Mouse (Mus musculus) retina, postnatal 1 day (tissue): Measurements from ENCODE around the gene Cdh24.

Experiments used
- DNase-seq: peaks from one replicate; pipeline ENCODE4 v3.0.0-alpha.2; 2012

Cdh24 gene

DNA sequence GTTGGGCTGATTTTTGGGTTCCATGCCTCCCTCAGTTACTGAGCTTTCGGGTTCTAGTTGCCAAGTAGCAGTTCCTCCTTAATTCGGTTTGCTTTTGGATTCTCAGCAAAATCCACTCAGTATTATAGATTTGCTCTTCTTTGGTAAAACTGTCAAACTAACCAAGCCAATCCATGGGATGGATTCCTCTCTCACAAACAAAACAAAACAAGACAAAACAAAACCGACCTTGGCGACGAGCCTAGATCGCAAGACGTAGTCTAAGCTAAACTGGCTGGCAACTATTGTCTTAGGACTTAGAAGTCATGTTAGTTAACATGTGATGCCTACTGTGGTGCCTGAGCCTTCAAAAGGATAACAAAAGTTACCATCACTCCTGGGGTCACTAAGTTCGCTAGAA, 37.5 kb downstream of the Cdh24 start:
- no peak for DNase-seq

DNA sequence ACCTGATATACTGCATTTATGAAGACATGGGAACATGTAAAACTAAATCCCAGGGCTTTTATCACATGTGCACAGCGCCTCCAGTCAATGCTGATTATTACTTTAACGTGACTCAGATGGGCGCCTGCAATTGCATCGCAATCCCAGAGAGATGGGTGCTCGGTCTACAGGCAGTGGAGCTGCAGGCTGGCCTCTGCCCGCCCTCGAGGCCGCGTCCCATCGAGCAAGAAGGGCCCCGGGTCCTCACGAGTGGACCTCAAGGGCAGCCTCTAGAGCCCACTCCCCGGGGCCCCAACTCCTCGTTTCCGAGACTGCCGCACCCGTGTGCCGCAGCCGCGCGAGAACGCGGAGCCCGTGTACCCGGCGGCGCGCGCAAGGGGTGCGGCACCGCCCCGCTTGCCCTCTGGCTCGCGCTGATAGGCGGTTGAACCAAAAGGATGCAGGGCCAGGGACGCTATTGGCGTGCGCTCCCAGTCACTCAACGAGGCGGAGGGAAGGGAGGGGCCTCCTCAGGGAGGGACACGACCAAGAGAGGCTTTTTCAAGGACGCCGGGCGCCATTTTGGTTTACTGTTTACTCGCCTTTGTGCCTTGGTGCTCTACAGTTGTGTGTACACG, 38.0 kb downstream of the Cdh24 start:
- peak; percentile 99 for DNase-seq

DNA sequence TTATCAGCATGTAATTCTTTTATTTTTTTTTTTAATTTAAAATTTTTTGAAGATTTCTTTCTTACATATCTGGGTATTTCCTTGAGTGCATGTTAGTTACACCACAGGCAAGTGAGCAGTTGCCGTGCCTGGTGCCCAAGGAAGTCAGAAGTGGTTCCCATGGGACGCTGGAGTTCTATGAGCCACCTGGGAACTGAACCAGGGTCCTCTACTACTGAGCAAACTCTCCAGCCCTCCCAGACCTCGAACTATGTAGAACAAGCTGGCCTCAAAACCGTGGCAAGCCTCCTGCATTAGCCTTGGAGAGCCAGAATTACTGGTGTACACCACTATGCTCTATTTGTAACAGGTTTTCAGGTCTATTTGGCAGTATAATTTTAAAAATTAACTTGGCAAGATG, 38.6 kb downstream of the Cdh24 start:
- no peak for DNase-seq

DNA sequence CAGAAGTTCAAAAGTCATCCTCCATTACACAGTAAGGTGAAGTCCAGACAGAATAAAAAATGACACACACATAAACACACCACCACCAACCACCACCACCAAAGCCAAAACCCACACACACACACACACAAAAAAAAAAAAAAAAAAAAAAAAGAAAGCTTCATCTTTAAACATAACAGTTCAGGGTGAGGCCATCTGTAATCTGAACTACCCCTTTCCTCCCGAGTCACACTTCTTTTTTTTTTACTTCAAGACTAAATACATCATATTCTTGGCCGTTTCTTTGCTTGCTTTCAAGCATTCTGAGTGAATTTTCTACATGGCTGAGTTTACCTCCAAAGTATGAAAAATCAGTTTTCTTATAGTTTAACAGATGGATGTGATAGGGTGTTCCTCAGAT, 39.6 kb downstream of the Cdh24 start:
- no peak for DNase-seq

DNA sequence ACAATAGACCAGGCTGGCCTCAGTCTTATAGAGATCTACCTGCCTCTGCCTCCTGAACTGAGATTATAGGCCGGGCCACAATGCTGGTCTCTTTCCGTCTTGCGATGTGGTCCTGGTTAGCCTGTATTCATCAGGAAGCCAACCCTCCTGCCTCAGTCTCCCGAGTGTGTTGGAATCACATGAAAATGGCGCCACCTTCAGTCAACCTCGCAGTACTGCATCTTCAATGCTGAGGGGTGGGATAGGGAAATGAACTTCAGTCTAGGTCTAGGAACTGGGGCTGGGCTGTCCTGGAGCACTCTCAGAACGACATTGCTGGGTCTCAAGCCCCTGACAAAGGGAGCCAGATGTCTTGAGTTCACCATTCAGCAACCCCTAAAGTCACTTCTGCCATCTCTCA, 44.1 kb downstream of the Cdh24 start:
- DNase-seq = no peak

DNA sequence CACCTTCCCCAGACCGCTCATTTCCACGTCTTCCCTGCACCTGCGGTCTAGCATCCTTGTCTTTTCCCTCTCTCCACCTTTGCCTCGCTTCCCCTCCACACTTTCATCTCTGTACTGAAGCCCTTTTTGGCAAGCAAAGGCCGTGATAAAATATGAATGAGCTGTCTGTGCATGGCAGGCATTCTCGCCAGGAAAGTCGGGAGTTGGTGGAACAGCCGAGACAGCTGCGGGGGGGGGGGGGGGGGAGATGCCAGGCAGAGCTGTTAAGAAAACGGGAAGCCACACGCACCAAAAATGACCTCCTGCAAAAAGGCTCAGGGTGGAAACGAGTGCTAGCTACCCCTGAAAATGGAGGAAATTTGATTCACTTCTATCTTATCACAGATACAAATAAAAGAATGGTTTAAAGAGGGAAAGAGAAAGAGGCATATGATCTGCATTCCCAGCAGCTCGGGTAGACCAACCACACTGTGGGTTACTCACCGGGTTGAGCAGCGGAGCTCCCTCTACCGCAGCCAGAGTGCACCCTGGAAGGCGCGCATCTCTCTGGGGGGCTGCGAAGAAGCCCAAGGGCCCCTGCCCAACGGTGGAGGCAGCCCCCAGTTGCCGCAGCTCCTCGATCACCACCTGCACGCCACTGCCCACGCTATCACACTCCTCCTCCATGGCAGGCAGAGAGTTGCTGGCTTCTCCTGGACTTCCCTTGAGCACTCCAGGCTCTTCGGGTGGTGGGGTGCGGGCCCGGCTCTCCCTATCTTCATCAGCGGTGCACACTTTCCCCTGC, 46.3 kb downstream of the Cdh24 start:
- DNase-seq = no peak

DNA sequence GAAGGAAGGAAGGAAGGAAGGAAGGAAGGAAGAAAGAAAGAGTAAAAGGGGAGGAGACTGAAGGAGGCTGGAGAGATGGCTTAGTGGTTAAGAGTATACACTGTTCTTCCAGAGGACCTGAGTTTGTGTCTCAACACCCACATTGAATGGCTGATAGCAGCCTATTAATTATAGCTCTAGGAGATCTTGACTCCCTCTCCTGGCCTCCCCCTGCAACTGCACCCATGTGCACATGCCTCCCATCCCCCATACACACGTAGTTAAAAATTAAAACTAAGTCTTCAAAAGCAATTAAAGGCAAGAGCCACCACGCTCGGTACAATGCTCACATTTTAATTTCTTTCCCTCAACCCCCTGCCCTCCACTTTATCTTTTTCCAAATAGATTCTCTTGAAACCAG, 47.1 kb downstream of the Cdh24 start:
- DNase-seq = no peak

DNA sequence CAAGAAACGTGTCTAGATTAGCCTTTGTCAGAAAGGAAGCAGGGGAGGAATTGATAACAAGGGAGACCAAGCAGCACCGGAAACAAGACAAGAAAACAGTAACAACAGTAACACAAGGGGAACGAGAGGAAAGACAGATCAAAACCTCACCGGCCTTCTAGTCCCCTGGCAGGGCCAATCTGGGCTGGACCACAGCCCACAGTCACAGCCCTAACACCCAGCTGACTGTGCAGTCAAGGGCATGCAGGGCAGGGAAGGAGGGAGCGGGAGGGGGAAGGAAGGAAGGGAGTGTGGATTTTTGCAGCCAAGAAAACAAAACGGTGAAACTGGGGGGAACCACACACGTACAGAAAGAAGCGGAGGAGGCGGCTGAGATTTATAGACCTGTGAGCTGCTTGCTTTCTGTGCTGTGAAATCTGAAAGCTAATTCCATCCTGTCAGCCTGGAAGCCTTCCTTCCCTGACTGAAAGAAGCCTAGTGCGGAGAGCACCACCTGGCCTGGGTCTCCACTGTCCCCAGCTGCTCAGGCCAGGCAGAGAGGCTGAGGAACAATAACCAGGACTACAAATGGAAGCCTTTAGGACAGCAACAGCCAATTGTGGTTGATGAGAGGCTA, 48.7 kb downstream of the Cdh24 start:
- no peak for DNase-seq

DNA sequence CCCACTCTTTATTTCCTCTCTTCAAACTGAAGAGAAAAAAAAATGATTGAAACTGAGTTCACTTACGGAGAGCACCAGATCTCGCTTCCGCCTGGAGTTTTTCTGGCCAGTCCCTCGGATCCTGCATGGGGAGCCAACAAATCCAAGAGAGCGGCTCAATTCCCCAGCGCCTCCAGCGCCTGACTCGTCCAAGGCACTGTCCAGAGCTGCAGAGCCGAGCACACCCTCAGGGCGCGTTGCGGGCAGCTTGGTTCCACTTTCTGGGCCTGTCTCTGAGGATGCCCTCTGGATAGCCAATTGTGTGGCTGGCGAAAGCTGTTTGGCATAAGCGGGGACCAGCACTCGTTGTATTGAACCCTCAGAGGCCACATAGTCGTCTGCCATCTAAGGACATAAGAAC, 50.1 kb downstream of the Cdh24 start:
- no peak for DNase-seq

DNA sequence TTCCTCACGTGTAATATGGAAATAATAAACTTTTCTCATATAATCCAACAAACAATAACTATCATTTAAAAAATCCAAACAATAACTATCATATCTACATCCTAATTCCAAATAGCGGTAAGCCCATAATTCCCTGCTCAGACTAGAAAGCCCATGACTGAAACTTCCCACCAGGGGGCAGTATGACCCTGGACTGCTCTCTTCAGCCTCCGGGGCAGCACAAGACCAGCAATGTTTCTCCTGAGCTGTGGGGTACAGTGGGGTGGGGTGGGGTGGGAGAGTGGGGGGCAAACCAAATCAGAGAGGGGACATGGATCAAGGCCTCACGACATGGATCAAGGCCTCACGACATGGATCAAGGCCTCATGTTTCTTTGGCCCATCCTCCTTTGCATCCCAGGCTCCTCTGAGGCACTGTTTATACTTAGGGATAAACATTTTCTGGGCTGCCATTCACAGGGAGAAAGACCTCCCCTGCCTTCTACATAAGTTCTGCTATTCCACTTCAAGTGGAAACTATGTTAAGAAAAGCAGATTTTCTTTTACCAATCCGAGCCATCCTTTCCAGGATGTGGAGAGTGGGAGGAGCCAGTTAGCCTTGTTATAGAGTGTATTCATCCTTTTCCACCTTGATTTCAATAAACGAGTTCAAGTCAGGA, 57.4 kb downstream of the Cdh24 start:
- peak; percentile 82 for DNase-seq

DNA sequence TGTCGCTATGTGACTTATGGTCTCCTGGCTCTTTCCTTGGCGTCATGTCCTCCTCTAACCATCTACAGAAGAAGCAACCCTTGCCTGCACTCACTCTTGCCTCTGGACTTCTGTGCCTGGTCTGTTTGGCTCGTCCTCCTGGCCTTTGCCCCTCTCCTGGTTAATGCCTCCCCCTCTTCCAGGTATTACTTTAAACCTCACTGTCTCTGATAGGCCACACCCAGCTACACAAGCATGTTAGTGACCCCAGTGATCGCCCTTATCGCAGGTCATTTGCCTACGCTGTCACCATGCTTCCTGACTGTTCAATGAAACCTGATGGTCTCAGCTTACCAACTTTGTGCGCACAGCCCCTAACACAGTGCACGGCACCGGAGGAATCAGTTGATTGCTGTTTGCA, 58.6 kb downstream of the Cdh24 start:
- no peak for DNase-seq
